ENCODE assay signal across 8 mouse cellular contexts in genomic region chr4:135493691-135494520, GRCm38 (mm10). TPM values are rescaled to one million over a fixed set of nuclear protein-coding genes. Genes with fewer than 3 reads are reported as not detected.
DNase-seq lines count a peak whose midpoint lies in the region; ATAC-seq and TF ChIP-seq lines count a peak whose summit lies in the region.

No protein-coding gene starts in this region.

- peak; percentile 9 for DNase-seq in ovary, postnatal 10 days (ENCODE audit: low spot score)
- DNase-seq in ovary, adult 18-20 months (ENCODE audit: low spot score), result no peak
- peak; percentile 71 to 72 for DNase-seq in cerebellum, postnatal 10 days
- DNase-seq in heart, adult 2 months, result peak; percentile 57 to 61
- DNase-seq in kidney, adult 2 months, result peak; percentile 55
- peak; percentile 80 for DNase-seq in liver

- WGBS in heart, adult 2 months, result under 1% methylated on average over 33 of the region's 33 CpGs
- under 1% methylated on average over 33 of the region's 33 CpGs for WGBS in kidney, adult 2 months
- 2% methylated on average over 33 of the region's 33 CpGs for WGBS in midbrain, embryonic 15.5 days
- WGBS in stomach, embryonic 16.5 days, result 2% methylated on average over 33 of the region's 33 CpGs

- no peak for TF ChIP-seq EP300 in heart, adult 2 months (IDR thresholded peaks at IDR 0.05; ENCODE audit: insufficient read depth, low read depth, low read length)

- H3K36me3 ChIP-seq in heart, adult 2 months (ENCODE audit: control insufficient read depth, insufficient read depth, low read length), result no peaks in the 10 kb centered on the region
- H3K36me3 ChIP-seq in kidney, adult 2 months (ENCODE audit: control insufficient read depth, insufficient read depth, low read length), result no peaks in the 10 kb centered on the region; the same call in 1 of the 2 replicates
- H3K36me3 ChIP-seq in midbrain, embryonic 15.5 days (replicated peaks), result 0 out of 2 replicates have a peak, but pooled peaks cover 9% of the 10 kb centered on the region
- H3K36me3 ChIP-seq in stomach, embryonic 16.5 days (ENCODE audit: control insufficient read depth, insufficient read depth, low read length), result no peaks in the 10 kb centered on the region; the same call in 1 of the 2 replicates

- peak; percentile 27; the same call in 1 of the 2 replicates for TF ChIP-seq CTCF in heart, adult 2 months (IDR thresholded peaks at IDR 0.05)
- 0 out of 2 replicates have a peak, but pooled peaks have one; percentile 20 for TF ChIP-seq CTCF in kidney, adult 2 months (conservative IDR thresholded peaks at IDR 0.05; ENCODE audit: insufficient read depth, insufficient read length, low read depth, low read length)

- peak overlapping the region; percentile 59 for H3K9ac ChIP-seq in heart, adult 2 months (ENCODE audit: low read depth, low read length)
- H3K9ac ChIP-seq in midbrain, embryonic 15.5 days, result peak overlapping the region; percentile 52
- peak overlapping the region; percentile 67 for H3K9ac ChIP-seq in stomach, embryonic 16.5 days (ENCODE audit: low read length)

- H3K27ac ChIP-seq in heart, adult 2 months, result peak overlapping the region; percentile 86
- peak overlapping the region; percentile 59; the same call in 1 of the 2 replicates for H3K27ac ChIP-seq in kidney, adult 2 months (ENCODE audit: insufficient read depth, low read depth, low read length)
- peak overlapping the region; percentile 61 for H3K27ac ChIP-seq in midbrain, embryonic 15.5 days
- peak overlapping the region; percentile 12 for H3K27ac ChIP-seq in stomach, embryonic 16.5 days (ENCODE audit: low read length)

- no peaks in the 10 kb centered on the region for H3K9me3 ChIP-seq in midbrain, embryonic 15.5 days
- no peaks in the 10 kb centered on the region for H3K9me3 ChIP-seq in stomach, embryonic 16.5 days (replicated peaks; ENCODE audit: control insufficient read depth, low read length)

- H3K27me3 ChIP-seq in heart, adult 2 months (ENCODE audit: control insufficient read depth, insufficient read depth, low read length), result no peaks in the 10 kb centered on the region
- no peaks in the 10 kb centered on the region for H3K27me3 ChIP-seq in kidney, adult 2 months (replicated peaks; ENCODE audit: control insufficient read depth, insufficient read depth, low read length)
- no peaks in the 10 kb centered on the region for H3K27me3 ChIP-seq in midbrain, embryonic 15.5 days (replicated peaks)
- H3K27me3 ChIP-seq in stomach, embryonic 16.5 days (ENCODE audit: control insufficient read depth, insufficient read depth, low read length), result no peaks in the 10 kb centered on the region

- peak; percentile 20 for ATAC-seq in midbrain, embryonic 15.5 days (replicated peaks)
- ATAC-seq in stomach, embryonic 16.5 days (ENCODE audit: insufficient read depth, low FRiP score), result no peak

- peak overlapping the region; percentile 98 for H3K4me3 ChIP-seq in heart, adult 2 months
- peak overlapping the region; percentile 78 for H3K4me3 ChIP-seq in kidney, adult 2 months (ENCODE audit: insufficient read depth, low read depth, low read length)
- peak overlapping the region; percentile 77 for H3K4me3 ChIP-seq in midbrain, embryonic 15.5 days
- H3K4me3 ChIP-seq in stomach, embryonic 16.5 days (replicated peaks; ENCODE audit: low read length), result peak overlapping the region; percentile 68

- H3K79me2 ChIP-seq in heart, adult 2 months (replicated peaks; ENCODE audit: control insufficient read depth, insufficient read depth, low read length), result no peaks in the 10 kb centered on the region

- H3K4me2 ChIP-seq in midbrain, embryonic 15.5 days, result peak overlapping the region; percentile 89
- peak overlapping the region; percentile 78 for H3K4me2 ChIP-seq in stomach, embryonic 16.5 days (ENCODE audit: low read depth, low read length)

- H3K4me1 ChIP-seq in heart, adult 2 months (ENCODE audit: control insufficient read depth, insufficient read depth, low read length), result peaks cover 5% of the 10 kb centered on the region
- H3K4me1 ChIP-seq in kidney, adult 2 months (ENCODE audit: control insufficient read depth, insufficient read depth, low read length), result peaks cover 7% of the 10 kb centered on the region; the same call in 1 of the 2 replicates
- H3K4me1 ChIP-seq in midbrain, embryonic 15.5 days, result peaks cover 14% of the 10 kb centered on the region
- 0 out of 2 replicates have a peak, but pooled peaks cover 5% of the 10 kb centered on the region for H3K4me1 ChIP-seq in stomach, embryonic 16.5 days (ENCODE audit: control insufficient read depth, insufficient read depth, low read length)

- TF ChIP-seq POLR2A in heart, adult 2 months (IDR thresholded peaks at IDR 0.05; ENCODE audit: insufficient read depth, low read depth, low read length), result peak; percentile 61; the same call in 1 of the 2 replicates
- no peak for TF ChIP-seq POLR2A in kidney, adult 2 months (IDR thresholded peaks at IDR 0.05; ENCODE audit: low read depth, low read length)

- intact Hi-C loops in heart, adult 2 months (cut with DNase I), result loop anchor here (2.0 kb wide), 1 partner anchor 61 kb away; the partner anchor contains the start of gene Rcan3

RNA-seq across cellular contexts. Expression of gene Stpg1, which starts 0.7 kb away (rescaled TPM):
- total RNA-seq in heart, adult 2 months (2021), result not detected
- polyA plus RNA-seq in heart, adult 2 months (2012; rRNA removed), result 0.12 and 0.25 TPM in 2 replicates
- polyA plus RNA-seq in kidney, adult 2 months (2012; rRNA removed), result 0.24 and 0.41 TPM in 2 replicates
- polyA plus RNA-seq in midbrain, embryonic 15.5 days (2015; fragmentation: Nextera tagmentation; extraction: Ambion mirVana), result 0.36 and 0.59 TPM in 2 replicates
- 0.17 and 0.29 TPM in 2 replicates for polyA plus RNA-seq in stomach, embryonic 16.5 days (2015; fragmentation: Nextera tagmentation; extraction: Ambion mirVana)

RNA-seq across cellular contexts. Expression of gene Nipal3, which starts 0.9 kb away (rescaled TPM):
- 10 to 100 TPM; 35.0 to 41.5 TPM for total RNA-seq in heart, adult 2 months (2021)
- 27.0 and 39.4 TPM in 2 replicates for polyA plus RNA-seq in heart, adult 2 months (2012; rRNA removed)
- polyA plus RNA-seq in kidney, adult 2 months (2012; rRNA removed), result 31.0 and 38.8 TPM in 2 replicates
- polyA plus RNA-seq in midbrain, embryonic 15.5 days (2015; fragmentation: Nextera tagmentation; extraction: Ambion mirVana), result 10.7 and 13.1 TPM in 2 replicates
- 4.7 and 4.8 TPM in 2 replicates for polyA plus RNA-seq in stomach, embryonic 16.5 days (2015; fragmentation: Nextera tagmentation; extraction: Ambion mirVana)

Comparison
In these comparisons a context has a peak if more than half of its experiments do, and no peak if none do; other contexts are left out.
1. H3K27ac ChIP-seq: peak in every context shown above with its lines; median percentile 86 in heart, adult 2 months; 61 in midbrain, embryonic 15.5 days; 59 in kidney, adult 2 months; 12 in stomach, embryonic 16.5 days.